Mouse (Mus musculus) adrenal gland, postnatal 25 days (tissue): ENCODE data around the gene Tbx18. TPM values are rescaled to one million over a fixed set of nuclear protein-coding genes. Genes with fewer than 3 reads are reported as not detected.

ENCODE experiments used
- DNase-seq: peaks from one replicate; pipeline ENCODE4 v3.0.0; 2021; ENCODE audit warnings: mixed read lengths
- total RNA-seq: library from RNA; stranded (reverse); gene quantifications from 2 replicates; pipeline ENCODE4 v1.2.3, GENCODE M21; 2021

The Tbx18 gene
- total RNA-seq, 1 experiment from 2014 or later: 1.8 TPM

- no peak for DNase-seq
Observed at GRCm38 (mm10) chr9:87710360-87710759, 20.7 kb downstream of the Tbx18 start.

- DNase-seq: peak; percentile 78
Observed at GRCm38 (mm10) chr9:87708151-87708550, 22.9 kb downstream of the Tbx18 start.

- no peak for DNase-seq
Observed at GRCm38 (mm10) chr9:87702267-87702666, 28.8 kb downstream of the Tbx18 start.

- no peak for DNase-seq
Observed at GRCm38 (mm10) chr9:87686981-87687380, 44.1 kb downstream of the Tbx18 start.

DNA sequence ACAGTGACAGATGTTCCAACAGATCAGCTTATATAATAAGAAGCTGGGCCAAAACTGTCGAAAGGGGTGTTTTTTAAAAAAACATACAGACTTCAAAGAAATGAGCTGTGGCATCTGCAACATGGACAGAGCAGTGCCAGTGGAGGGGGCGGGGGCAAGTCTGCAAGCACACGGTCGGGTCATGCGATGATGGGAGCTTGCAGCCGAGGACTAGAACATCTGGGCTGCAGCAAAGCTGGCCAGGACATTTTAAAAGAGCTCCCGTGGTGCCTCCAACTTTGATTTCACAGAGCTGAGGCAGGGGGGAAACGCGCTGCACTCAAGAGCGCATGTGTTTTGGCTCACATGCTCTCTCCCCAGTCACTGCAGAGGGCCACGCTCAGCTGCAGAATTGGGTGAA, 48.8 kb downstream of the Tbx18 start:
- DNase-seq: no peak
